Mouse (Mus musculus) urinary bladder, postnatal 14 days (tissue): ENCODE data around the gene Dcdc2b.

Source experiments
- DNase-seq: peaks from one replicate; pipeline ENCODE4 v3.0.0; 2021; ENCODE audit warnings: low spot score

Gene Dcdc2b

GRCm38 (mm10) chr4:129621283-129621841, 7.3 kb upstream of the Dcdc2b start:
- DNase-seq: no peak

GRCm38 (mm10) chr4:129620419-129621282, 6.6 kb upstream of the Dcdc2b start:
- no peak for DNase-seq

- peak; percentile 97 for DNase-seq
Observed at GRCm38 (mm10) chr4:129618786-129619691, 5.0 kb upstream of the Dcdc2b start, which contains the start of gene Iqcc. TSS of gene Iqcc (minus strand) at chr4:129619099.

DNA sequence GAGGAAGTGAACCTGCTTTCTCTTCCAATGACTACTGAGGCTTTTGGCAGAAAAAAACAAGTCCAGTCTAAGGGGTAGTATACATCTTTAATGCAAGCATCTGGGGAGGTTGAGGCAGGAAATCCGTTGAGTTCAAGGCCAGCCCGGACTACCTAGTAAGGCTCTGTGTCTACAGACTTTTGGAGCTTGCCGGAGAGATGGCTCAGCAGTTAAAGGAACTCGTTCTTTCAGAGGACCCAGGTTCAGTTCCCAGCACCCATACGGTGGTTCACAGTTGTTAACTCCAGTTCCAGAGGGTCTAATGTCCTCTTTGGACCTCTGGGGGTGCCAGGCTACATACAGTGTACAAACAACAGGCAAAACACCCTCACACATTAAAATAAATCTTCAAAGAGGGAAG, 4.0 kb upstream of the Dcdc2b start:
- DNase-seq: no peak

- no peak for DNase-seq
Observed at GRCm38 (mm10) chr4:129617121-129617641, 3.1 kb upstream of the Dcdc2b start.

DNA sequence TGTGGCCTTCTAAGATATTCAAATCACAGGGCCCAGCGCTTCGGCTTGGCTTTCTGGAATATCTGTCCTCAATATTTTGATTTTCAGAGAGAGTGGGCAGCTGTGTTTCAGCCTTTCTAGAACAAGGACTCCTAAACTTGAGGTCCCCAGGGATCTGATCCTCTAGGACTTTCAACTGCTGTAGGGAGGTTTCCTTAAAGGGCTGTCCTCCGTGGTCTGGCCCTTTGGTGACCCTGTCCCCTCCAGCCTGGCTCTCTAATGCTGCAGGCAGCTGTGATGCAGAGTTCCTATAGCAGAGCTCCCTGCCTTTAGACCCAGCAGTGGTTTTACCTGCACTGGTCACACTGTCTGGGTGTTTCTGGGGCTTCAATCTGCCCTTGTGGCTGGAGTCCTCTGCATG, 2.6 kb upstream of the Dcdc2b start:
- DNase-seq: no peak

DNA sequence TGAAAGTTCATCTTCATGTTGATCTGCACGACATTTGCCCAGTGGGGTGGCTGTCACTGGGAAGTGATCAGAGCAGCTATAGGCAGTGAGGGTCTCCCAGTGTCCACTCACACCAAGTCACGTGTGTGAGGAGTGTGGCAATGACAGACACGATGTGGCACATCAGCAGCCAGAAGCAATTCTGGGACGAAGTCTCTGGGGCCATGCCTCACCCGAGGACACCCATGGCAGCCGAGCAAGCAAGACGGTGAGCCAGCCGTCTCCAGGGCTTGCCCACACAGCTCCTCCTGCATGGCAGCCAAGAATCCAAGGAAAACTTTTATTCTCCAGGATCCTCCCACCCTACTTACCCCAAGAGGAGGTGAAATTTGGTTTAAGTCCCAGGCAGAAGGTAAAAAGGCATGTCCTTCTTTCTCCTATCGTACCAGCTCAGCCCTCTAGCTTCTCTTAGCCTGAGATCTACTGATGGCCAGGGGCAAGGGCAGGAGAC, 1.8 kb upstream of the Dcdc2b start:
- no peak for DNase-seq

DNA sequence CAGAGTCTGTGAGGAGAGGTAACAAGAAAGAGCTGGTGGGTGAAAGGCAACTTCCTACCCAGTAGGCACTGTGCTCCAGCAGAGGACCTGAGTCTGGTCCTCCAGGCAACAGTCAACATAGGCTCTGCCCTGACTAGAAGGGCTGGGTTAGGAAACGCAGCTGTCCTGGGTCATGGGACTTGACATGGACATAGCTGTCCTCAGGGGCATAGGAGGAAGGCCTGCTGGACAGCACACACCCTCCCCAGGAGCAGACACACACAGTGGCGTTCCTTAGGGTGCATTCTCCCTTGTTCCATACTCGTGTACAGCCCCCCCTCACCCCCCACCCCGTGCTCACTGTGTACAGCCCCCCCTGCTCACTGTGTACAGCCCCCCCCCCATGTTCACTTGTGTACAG, 3.6 kb downstream of the Dcdc2b start:
- no peak for DNase-seq

- DNase-seq: no peak
Observed at GRCm38 (mm10) chr4:129610026-129610425, 4.0 kb downstream of the Dcdc2b start.

GRCm38 (mm10) chr4:129609139-129609631, 4.9 kb downstream of the Dcdc2b start:
- no peak for DNase-seq

DNA sequence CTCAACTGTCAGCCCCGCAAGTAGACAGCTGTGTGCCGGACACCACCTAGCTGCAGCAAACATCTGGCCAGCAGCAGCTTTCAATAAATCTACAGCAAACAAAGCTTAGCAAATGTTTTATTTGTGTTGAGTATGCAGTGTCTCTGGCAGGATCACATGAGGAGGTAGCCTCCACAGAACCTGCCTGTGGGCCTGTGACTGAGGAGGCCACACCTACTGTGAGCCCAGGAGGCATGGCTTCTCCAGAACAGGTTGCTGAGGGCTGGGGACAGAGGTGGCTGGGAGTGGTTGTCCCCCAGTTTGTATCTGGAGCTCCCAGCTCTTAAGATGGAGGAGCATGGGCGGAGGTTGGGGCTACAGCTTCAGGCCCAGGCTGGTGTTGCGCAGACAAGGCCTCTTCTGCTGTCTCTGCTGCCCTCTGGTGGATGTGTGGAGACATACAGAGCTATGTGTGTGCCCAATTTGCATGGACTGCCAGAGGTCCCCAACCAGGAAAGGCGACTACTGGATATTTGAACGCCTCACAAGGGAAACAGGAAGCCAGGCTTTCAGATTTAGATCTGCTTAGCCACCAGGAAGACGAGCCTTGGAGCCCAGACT, 5.5 kb downstream of the Dcdc2b start:
- peak; percentile 87 for DNase-seq

DNA sequence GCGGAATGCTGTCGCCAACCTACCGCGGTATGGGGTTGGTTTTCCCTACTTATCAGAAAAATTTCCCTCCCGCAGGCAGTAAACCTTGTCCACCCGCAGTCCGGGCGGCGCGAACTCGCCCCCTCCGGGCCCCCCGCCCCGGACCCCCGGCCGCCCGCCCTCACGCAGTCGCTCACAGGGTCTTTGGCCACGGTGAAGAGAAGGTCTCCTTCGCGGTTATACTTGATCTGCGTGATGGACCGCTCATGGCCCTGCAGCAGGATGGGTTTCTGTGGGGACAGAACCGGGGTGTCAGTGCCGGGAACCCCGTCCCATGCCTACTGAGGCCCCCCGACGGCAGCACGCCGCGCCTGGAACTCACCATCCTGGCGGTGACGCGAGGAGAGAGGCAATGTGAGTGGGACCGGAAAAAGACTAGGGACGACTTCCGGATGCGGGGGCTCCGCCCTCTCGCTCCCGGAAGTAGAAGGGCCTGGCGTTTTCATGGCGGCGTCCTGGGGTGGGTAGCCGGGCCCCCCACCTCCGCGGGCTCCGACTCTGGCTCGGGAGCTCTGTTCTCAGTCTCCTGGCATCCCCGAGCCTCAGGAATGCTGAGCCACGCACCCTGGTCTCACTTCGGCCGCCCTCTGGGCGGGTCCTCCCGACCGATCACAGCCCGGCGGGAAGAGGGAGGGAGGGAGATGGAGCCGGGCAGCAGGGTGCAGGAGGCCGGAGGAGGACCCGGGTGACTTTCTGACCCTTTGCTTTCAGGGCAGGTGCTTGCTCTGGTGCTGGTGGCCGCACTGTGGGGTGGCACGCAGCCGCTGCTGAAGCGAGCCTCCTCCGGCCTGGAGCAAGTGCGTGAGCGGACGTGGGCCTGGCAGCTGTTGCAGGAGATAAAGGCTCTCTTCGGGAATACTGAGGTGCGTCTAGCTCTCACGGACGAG, 13.6 kb downstream of the Dcdc2b start, which contains the start of the genes Eif3i and Tmem234:
Gene Eif3i, minus strand, starts transcription at position 416 of the 926 bp plus-strand sequence.
Gene Tmem234, plus strand, starts transcription at position 436 of the 926 bp plus-strand sequence.
- peak; percentile 83 for DNase-seq

DNA sequence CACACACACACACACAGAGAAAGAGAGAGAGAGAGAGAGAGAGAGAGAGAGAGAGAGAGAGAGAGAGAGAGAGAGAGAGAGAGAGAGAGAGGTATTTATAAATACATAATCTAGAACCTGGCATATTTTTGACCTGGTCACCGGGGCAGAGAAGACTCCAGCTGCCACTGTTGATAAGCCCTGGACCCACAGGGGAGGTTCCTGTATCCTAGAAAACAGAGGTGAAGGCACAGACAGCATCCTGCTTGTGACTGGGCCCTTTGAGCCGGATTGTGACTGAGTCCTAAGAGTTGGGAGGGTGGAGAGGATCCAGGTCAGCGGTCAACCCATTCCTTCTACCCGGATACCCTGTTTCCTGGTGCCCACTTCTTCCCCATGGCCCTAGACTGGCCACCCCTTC, 25.2 kb downstream of the Dcdc2b start:
- no peak for DNase-seq

DNA sequence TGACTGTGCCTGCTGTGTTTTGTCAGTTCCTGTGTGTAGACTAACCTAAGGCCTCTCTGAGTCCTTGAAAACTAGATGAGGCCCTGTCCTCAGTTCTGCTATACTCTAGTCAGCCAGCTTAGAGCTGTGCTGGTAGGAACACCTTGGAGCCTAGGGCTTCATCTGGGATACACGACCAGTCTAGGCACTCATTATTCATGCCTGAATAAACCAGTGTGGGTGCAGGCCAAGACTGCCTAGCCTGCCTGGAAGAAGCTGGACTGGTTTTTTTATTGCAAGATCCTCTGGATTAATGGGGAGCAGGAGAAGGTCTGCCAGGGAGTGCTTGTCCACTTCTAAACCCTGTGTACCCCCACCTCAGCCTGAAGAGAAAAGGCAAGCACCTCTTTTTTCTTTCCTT, 27.1 kb downstream of the Dcdc2b start:
- no peak for DNase-seq

- no peak for DNase-seq
Observed at GRCm38 (mm10) chr4:129585773-129586172, 28.3 kb downstream of the Dcdc2b start.

GRCm38 (mm10) chr4:129584884-129585608, 29.0 kb downstream of the Dcdc2b start:
- peak; percentile 89 for DNase-seq

GRCm38 (mm10) chr4:129584370-129584769, 29.7 kb downstream of the Dcdc2b start:
- DNase-seq: no peak

GRCm38 (mm10) chr4:129582251-129582650, 31.8 kb downstream of the Dcdc2b start:
- DNase-seq: no peak

DNA sequence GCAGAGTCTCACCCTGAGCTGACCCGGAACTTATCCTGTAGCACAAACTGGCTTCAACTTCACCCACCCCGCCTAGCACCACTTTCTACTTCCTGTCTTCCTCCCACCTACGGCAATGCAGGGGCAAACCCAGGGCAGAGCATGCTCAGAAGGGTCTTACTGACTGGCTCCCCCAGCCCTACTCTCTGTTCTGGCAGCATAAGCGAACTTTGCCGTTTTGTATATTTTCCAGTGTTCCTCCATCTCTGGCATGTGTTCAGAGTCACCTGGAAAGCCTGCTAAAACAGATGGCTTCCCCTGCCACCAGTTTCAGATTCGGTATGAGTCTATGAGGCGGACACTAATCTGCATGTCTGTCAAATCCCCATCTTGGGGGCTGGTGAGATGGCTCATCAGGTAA, 33.7 kb downstream of the Dcdc2b start:
- DNase-seq: no peak
